Mouse (Mus musculus): ENCODE results near the gene March4.

Gene March4

DNA sequence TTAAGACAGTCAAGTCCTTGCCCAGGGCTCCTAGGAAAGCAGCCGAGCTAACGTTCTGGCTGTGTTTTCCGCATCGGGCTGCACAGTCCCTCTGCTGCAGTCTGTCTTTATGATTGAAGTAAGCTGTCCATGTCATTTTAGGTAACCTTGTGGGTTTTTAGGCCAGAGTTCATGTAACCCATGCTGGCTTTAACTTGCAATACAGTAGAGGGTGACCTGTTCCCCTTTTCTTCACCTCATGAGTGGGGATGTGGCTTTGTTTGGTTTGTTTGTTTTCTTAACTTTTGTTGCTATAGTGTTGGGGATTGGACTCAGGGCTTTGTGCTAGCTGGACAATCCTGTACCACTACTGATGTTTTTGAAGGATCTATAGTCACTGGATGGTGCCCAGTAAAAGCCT lies 146.3 kb downstream of the March4 start:
- no peak for DNase-seq (ENCODE audit: low spot score in 2 of 2)

DNA sequence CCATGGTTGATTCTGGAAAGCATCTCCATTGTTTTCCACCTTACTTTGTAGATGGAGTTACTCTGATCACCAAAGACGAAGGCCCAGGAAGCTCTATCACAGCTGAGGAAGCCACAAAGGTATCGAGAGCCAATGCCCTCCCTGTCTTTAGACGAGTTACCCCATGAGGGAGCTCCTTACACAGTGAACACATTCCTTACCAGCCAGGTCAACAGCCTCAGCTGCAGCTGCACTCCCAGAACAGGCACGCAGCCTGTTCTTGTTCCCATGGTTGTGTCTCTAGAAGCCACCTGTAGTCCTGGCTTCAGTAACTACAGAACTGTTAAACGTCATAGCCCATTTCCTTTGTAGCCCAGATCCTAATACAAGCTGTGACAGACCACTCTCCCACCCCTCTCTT lies 153.1 kb downstream of the March4 start:
- DNase-seq (ENCODE audit: low spot score in 2 of 2), result no peak

DNA sequence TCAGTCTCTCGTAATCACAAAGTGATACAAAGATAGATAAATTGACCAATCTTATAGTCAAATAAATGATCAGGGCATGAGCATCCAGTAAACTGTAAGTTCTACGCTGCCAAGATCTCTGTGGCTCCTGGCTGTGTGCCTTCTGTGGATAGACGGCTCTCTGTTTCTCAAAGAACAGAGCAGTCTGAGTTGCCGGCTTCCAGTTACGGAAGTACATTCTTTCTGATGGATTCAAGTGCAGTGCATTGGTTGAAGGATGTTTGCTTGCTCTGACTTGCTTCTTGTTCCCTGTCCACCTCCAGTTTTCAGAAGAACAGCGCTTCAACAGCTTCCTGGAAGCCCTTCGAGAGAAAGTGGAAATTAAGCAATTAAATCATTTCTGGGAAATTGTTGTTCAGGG lies 153.7 kb downstream of the March4 start:
- peak in 1 of 2 experiments; percentile 2 for DNase-seq (ENCODE audit: low spot score in 2 of 2)

DNA sequence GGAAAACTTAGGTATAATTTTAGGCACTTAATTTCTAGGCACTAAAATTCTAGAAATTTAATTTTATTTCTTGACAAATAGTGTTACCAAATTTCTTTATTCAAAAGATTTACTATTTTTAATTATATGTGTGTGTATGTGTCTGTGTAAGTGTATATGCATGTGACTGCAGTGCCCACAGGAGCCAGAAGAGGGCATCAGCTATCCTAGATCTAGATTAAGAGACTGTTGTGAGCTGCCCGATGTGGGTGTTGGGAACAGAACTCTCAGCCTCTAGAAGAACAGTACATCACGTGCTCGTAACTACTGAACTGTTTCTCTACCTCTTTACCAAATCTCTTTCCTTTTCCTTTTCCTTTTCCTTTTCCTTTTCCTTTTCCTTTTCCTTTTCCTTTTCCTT lies 156.2 kb downstream of the March4 start:
- no peak for DNase-seq (ENCODE audit: low spot score in 2 of 2)

DNA sequence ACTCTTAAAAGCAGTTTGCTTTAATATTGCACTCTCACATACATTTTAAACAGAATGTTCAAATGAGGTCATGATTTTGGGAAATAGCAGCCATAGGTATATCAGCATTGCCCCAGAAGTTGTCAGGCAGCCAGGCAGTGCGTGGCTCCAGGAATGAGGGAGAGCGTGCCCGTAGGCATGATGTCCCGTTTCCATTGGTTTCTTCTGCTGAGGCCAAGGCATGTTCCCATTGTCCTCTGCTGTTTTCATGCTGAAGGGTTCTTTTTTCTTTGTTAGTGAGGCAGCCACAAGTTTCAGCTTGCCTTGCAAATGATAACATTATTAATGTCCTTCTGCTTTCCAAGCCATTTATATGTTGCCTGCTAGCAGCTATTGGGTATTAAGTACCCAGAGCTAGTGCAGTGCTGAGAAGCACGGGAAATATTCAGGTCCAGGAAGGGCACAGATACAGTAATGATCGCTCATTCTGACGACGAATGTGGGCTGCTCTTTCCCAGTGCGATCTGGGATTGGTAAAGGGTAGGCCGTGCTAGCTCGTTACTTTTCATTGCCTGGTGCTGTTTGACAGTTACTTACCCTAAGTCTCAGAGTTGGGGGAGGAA lies 156.9 kb downstream of the March4 start:
- no peak for DNase-seq (ENCODE audit: low spot score in 2 of 2)

DNA sequence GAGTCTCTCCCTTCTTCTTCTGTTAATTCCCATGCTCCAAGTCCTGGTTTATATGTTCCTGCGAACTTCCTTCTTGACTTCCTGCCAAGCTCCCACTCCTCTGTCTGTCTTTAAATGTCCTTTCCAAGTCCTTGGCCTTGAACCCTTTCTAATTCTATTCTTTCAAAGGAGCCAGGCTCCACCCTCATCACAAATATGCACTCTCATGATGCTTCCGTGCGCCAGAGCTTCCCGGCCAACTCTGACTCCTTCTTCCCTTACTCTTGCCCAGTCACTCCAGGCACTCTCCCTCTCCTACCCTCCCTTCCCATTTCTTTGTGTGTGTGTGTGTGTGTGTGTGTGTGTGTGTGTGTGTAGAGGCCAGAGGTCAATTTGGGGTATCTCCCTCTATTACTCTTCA lies 158.6 kb downstream of the March4 start:
- DNase-seq (ENCODE audit: low spot score in 2 of 2), result no peak

All from frontal cortex, postnatal 36 days (tissue).